Mouse (Mus musculus) stomach, postnatal 0 days (tissue): ENCODE results near the gene Susd3. TPM values are rescaled to one million over a fixed set of nuclear protein-coding genes. Genes with fewer than 3 reads are reported as not detected.

ENCODE experiments used
- ATAC-seq: fragments of 200-750 bp; cut with Nextera tagmentation; 2 replicates; pipeline ENCODE4 v1.8.0; 2017; ENCODE audit not compliant: low FRiP score, low TSS enrichment
- DNase-seq: peaks from one replicate; pipeline ENCODE4 v3.0.0-alpha.2; 2016; ENCODE audit warnings: low spot score
- H3K27ac ChIP-seq: fragments of 300-500 bp; sonication (generic); replicated peaks from 2 replicates; pipeline ENCODE4 v1.5.1; 2014; ENCODE audit warnings: mild to moderate bottlenecking, control low read depth
- H3K27me3 ChIP-seq: fragments of 300-500 bp; sonication (generic); 2 replicates; pipeline ENCODE4 v1.6.1; 2014; ENCODE audit warnings: low read length; ENCODE audit not compliant: control insufficient read depth, insufficient read depth
- H3K36me3 ChIP-seq: fragments of 300-500 bp; sonication (generic); 2 replicates; pipeline ENCODE4 v1.6.1; 2014; ENCODE audit warnings: low read length, mixed read lengths; ENCODE audit not compliant: control insufficient read depth, insufficient read depth
- H3K4me1 ChIP-seq: fragments of 300-500 bp; sonication (generic); replicated peaks from 2 replicates; pipeline ENCODE4 v1.6.1; 2014; ENCODE audit warnings: antibody characterized with exemption; ENCODE audit not compliant: control insufficient read depth, insufficient read depth
- H3K4me2 ChIP-seq: fragments of 300-500 bp; sonication (generic); replicated peaks from 2 replicates; pipeline ENCODE4 v1.6.1; 2014; ENCODE audit warnings: low read depth, mild to moderate bottlenecking, control low read depth, moderate library complexity
- H3K4me3 ChIP-seq: fragments of 300-500 bp; sonication (generic); 2 replicates; pipeline ENCODE4 v1.5.1; 2014; ENCODE audit warnings: low read depth, low read length, control low read depth
- H3K9ac ChIP-seq: fragments of 300-500 bp; sonication (generic); 2 replicates; pipeline ENCODE4 v1.6.1; 2014; ENCODE audit warnings: mild to moderate bottlenecking, low read length, control low read depth, mixed read lengths
- H3K9me3 ChIP-seq: fragments of 300-500 bp; sonication (generic); 2 replicates; pipeline ENCODE4 v1.6.1; 2016; ENCODE audit warnings: low read length; ENCODE audit not compliant: control insufficient read depth
- CTCF ChIP-seq: IDR thresholded peaks from 2 replicates; pipeline ENCODE4 v1.5.1; 2016; ENCODE audit warnings: antibody characterized with exemption, low read depth, mild to moderate bottlenecking, moderate library complexity
- EP300 ChIP-seq: optimal IDR thresholded peaks from 2 replicates; pipeline ENCODE3; 2016; ENCODE audit warnings: antibody characterized with exemption
- WGBS: fragments of 180-500 bp; shearing (Covaris S2); extraction: QIAGEN DNeasy Blood & Tissue Kit; methylation state at CpG from one replicate; pipeline ENCODE4 v1.1.7; 2014; 5-methylcytosine and 5-hydroxymethylcytosine counted together
- polyA plus RNA-seq: library from polyadenylated mRNA; unstranded; fragments of >200 nt; fragmentation: Nextera tagmentation; extraction: Ambion mirVana; gene quantifications from 2 replicates; pipeline ENCODE4 v1.2.1, GENCODE M21; 2015

Gene Susd3
- polyA plus RNA-seq, 1 experiment from 2014 or later: 1.2 TPM

DNA sequence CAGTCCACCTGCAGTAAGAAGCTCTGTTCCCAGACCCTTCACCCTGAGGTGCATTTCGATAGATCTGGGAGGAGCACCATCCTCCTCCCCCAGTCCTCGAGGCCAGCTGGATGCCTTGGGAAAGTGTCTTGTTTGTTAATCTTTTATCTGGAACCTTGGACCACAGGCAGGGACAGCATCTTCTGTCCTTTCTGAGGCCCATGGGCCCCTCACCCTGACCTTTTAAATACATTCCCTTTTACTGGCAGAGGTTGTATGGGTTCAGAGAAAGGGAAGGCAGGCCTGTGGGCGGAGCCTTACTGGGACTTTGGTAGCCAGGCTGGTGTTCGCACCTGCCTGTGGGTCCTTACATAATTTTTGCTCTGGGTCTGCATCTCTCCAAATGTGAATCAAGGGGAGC is 3.3 kb downstream of the Susd3 start:
- Histone ChIP-seq H3K9me3 (no peaks in the 10 kb centered on the region), H3K27ac (no peak overlapping the region), H3K4me3 (no peak overlapping the region), H3K9ac (no peak overlapping the region), H3K4me1 (0 out of 2 replicates have a peak, but pooled peaks cover 3% of the 10 kb centered on the region), H3K4me2 (no peak overlapping the region), H3K27me3 (no peaks in the 10 kb centered on the region; the same call in 1 of the 2 replicates), H3K36me3 (no peaks in the 10 kb centered on the region)
- ATAC-seq (no peak), DNase-seq (no peak)
- 61% methylated on average over 4 of the region's 4 CpGs for WGBS
- TF ChIP-seq EP300: no peak
- TF ChIP-seq CTCF: no peak

DNA sequence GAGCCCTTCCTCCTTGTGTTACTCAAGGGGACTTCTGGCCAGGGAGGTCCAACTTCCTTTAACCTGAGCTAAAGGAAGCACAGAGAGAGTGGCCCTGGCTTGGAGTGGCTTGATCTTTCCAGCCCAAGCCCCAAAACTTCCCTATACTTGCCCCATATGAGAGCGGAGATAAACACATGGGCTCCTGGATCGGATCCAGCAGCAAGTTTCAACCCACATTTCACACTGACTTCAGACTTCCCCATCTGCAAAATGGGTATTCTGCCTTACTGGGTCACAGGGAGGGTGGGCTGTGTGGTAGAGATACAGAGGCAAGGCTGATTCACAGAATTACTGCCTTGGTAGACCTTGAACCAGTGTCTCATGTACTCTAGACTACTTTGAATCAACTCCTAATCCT is 5.0 kb downstream of the Susd3 start:
- H3K4me1 ChIP-seq: 0 out of 2 replicates have a peak, but pooled peaks cover 3% of the 10 kb centered on the region
- DNase-seq (no peak), ATAC-seq (no peak)
- no peak for TF ChIP-seq EP300
- H3K27ac ChIP-seq: no peak overlapping the region
- H3K27me3 ChIP-seq: no peaks in the 10 kb centered on the region; the same call in 1 of the 2 replicates
- no peak overlapping the region for H3K4me2 ChIP-seq
- no peak overlapping the region for H3K4me3 ChIP-seq
- no peaks in the 10 kb centered on the region for H3K36me3 ChIP-seq
- no peaks in the 10 kb centered on the region for H3K9me3 ChIP-seq
- 83% methylated on average over 2 of the region's 2 CpGs for WGBS
- no peak overlapping the region for H3K9ac ChIP-seq

DNA sequence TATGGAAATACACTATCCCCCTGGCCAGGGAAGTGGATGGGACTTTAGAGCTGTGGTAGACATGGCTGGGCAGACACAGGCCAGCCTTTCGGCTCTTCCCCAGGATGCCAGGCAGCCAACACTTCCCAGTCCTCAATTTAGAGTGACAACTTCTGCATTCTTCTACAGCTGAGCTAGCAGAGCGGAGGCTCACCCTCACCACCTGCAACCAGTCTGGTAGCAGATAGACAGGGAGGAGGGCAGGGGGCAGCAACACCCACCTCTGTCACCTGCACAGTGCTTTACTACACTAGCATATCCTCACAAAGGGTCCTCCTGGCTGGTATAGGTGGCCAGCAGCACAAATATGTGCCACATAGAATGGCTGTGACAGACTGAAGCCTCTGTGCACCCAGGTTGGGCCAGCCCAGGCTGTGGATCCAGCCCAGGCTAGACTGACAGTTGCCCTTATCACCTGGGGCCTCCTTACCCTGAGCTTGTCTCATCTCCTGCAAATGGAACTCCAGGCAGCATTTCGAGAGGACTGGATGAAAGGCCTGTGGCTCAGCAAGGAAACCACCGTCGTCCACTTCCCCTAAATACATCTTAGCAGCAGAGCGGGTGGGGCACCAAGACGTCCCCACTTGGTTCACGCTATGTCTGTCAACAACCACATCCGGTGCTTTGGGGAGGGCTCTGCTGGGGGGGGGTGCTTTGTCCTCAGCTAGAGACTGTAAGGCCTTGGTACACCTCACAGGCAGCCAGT is 6.0 kb downstream of the Susd3 start:
- Histone ChIP-seq H3K9me3 (no peaks in the 10 kb centered on the region), H3K27ac (0 out of 2 replicates have a peak overlapping the region, but pooled peaks have one; percentile 1), H3K9ac (no peak overlapping the region), H3K4me3 (no peak overlapping the region), H3K36me3 (no peaks in the 10 kb centered on the region), H3K4me1 (no peaks in the 10 kb centered on the region), H3K27me3 (no peaks in the 10 kb centered on the region; the same call in 1 of the 2 replicates), H3K4me2 (no peak overlapping the region)
- WGBS: 51% methylated on average over 9 of the region's 9 CpGs
- no peak for TF ChIP-seq EP300
- no peak for TF ChIP-seq CTCF
- peak; percentile 5; the same call in 1 of the 2 replicates for ATAC-seq
- no peak for DNase-seq

- Histone ChIP-seq H3K4me2 (no peak overlapping the region), H3K27ac (no peak overlapping the region), H3K4me3 (no peak overlapping the region), H3K27me3 (no peaks in the 10 kb centered on the region), H3K36me3 (no peaks in the 10 kb centered on the region), H3K9me3 (no peaks in the 10 kb centered on the region), H3K4me1 (no peaks in the 10 kb centered on the region), H3K9ac (no peak overlapping the region)
- WGBS: 93% methylated on average over 8 of the region's 8 CpGs
- DNase-seq (no peak), ATAC-seq (no peak)
- TF ChIP-seq EP300: no peak
- no peak for TF ChIP-seq CTCF
Measured at GRCm38 (mm10) chr13:49238737-49239136, 9.8 kb downstream of the Susd3 start.

DNA sequence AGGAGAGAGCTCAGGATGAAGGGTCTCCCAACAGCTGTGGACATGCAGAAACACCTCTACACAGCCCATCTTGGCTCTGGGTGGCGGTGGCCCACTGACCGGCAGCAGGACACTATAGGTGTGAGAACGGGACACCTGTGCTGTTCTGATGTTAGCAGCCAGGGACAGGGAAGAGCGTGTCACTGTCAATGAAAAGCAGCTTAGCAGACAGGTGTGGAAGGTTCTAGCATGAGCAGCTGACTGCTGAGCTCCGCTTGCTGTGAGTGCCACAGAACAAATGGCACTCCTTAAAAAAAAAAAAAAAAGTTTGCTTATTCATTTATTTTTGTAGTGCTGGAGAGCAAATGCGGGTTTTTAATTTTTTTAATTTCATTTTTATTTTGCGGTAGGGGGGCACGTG is 10.9 kb downstream of the Susd3 start:
- Histone ChIP-seq H3K4me2 (no peak overlapping the region), H3K4me3 (no peak overlapping the region), H3K27me3 (no peaks in the 10 kb centered on the region), H3K9ac (no peak overlapping the region), H3K4me1 (no peaks in the 10 kb centered on the region), H3K36me3 (no peaks in the 10 kb centered on the region), H3K27ac (no peak overlapping the region), H3K9me3 (no peaks in the 10 kb centered on the region)
- ATAC-seq (no peak), DNase-seq (no peak)
- TF ChIP-seq CTCF (no peak), EP300 (no peak)
- 83% methylated on average over 8 of the region's 8 CpGs for WGBS

GRCm38 (mm10) chr13:49234711-49235110 is 13.8 kb downstream of the Susd3 start:
- H3K9me3 ChIP-seq: no peaks in the 10 kb centered on the region
- H3K27me3 ChIP-seq: no peaks in the 10 kb centered on the region
- 92% methylated on average over 4 of the region's 4 CpGs for WGBS
- H3K27ac ChIP-seq: no peak overlapping the region
- no peak overlapping the region for H3K9ac ChIP-seq
- TF ChIP-seq EP300: no peak
- peak; percentile 34; the same call in 1 of the 2 replicates for TF ChIP-seq CTCF
- H3K4me3 ChIP-seq: no peak overlapping the region
- H3K4me1 ChIP-seq: no peaks in the 10 kb centered on the region
- DNase-seq: no peak
- ATAC-seq: no peak
- no peak overlapping the region for H3K4me2 ChIP-seq
- H3K36me3 ChIP-seq: no peaks in the 10 kb centered on the region
